Mouse (Mus musculus) MEL-GATA-1-ER (cell line): ENCODE measurements around the gene Cfap43.
"Not testable (repeated sequence)": the region's sequence is repeated elsewhere in the genome, so short reads cannot be mapped to it uniquely, and the experiment has no call there.

Source experiments
- DNase-seq: peaks from one replicate; pipeline ENCODE4 v3.0.0-alpha.2; 2012; ENCODE audit warnings: low read depth; ENCODE audit errors: extremely low read depth

Gene Cfap43

GRCm38 (mm10) chr19:47853951-47854795 lies 64.9 kb downstream of the Cfap43 start:
- DNase-seq: no peak

DNA sequence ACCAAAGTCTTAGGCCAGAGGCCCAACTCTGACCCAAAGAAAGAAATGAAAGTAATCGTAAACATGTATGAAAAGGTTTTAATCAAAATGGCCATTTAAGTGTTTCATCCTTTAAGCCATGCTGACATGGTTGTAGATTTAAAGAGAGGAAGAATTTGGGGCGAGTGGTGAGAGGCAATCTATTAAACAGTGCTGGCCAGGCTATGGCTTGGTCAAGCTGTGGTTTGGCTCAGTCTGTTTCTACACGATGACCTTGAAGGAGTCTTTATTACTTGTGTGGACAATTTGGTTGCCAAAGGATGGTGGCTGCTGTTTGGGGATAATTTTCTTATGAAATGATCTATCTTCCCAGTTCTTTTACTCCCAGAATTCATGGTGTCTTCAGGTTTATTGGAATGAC lies 66.0 kb downstream of the Cfap43 start:
- no peak for DNase-seq

DNA sequence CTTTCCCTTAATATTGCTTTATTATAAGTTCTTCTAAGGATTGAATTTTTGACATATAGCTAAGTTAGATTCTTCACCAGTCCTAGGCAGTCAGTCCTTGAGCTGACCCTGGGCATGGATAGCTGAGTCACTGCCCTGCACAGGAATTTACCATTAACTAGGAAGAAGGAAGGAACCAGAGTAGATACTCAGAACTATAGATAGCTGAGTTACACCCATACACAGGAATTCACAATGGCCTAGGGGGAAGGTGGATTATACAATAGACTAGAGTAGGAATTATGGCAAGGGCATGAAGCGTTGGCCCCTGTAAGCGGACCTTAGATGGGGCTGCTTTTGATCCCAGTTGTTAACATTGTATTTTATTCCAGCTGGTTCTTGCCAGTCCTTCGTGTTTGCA lies 67.0 kb downstream of the Cfap43 start:
- not testable (repeated sequence) for DNase-seq

DNA sequence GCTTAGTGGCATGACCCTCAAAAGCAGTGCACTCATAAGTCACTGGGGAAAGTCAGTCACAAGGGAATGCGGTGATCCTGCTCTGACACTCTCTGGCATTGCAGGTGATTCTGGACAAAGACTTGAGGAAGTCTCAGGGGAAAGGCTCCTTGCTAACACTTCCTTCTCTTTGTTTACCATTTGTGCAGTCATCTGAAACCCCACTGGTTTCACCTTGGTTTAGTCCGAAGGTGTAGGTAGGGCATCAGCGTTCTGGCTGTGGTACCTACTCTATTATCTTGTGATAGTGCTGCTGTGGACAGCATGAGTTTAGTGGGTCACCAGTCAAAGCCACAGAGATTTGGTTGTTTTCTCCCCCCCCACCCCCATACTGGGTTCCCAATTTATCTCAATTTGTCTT lies 69.4 kb downstream of the Cfap43 start:
- DNase-seq: no peak

DNA sequence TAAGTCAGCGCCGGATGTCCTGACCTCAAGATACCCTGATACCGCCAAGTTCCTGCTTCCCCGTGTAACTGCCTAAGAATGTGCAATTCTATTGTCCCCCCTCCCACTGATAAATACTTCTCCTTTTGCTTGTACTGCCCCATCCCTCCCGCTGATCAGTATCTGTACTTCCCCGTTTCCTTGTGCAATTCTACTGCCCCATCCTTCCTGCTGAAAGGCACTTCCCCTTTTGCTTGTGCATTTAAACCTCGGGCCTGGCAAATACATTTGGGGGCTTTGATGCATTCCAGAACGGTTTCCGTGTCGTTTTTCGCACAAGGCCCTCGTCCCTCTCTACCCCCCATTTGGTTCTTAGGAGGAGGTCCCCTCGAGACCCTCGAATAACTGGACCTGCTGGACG lies 77.9 kb downstream of the Cfap43 start:
- peak; percentile 68 for DNase-seq

- DNase-seq: no peak
Measured at GRCm38 (mm10) chr19:47837527-47837901, 81.6 kb downstream of the Cfap43 start.

DNA sequence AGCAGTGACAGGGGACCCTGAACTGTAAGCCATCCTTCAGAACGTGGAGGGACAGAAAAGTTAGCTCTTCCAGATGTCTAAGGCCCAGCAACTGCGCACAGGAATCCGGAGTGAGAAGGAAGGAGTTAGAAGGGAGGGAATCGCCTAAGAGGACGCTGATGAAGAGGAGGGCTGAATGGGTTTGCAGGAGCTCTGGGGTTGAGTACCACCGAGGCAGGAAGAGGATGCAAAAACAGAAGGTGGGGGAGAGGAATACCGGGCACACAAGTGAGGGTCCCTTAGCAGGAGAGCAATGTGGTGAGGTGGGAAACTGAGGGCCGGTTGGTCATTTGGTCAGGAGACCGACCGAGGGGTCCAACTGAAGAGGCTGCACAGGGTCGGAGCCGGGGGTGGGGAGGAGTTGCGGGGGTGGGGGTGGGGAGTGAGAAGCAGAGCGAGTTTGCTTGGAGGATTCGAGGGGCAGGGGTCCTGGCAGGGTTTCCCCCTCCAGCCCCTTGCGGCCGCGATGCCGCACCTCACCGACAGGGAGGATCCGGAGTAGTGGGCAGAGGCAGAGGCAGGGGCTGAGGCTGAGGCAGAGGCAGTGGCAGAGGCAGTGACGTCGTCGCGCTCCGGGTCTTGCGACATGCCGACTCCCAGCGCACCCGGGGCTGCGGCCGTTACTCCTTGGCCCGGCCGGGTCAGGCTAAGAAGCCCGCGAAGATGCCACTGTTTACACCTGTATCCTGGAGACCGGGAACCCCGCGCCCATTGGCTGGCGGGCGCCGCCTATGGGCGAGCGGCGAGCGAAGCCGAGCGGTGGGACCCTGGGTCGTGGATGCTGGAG lies 82.2 kb downstream of the Cfap43 start:
- no peak for DNase-seq

GRCm38 (mm10) chr19:47835776-47836175 lies 83.3 kb downstream of the Cfap43 start:
- no peak for DNase-seq

DNA sequence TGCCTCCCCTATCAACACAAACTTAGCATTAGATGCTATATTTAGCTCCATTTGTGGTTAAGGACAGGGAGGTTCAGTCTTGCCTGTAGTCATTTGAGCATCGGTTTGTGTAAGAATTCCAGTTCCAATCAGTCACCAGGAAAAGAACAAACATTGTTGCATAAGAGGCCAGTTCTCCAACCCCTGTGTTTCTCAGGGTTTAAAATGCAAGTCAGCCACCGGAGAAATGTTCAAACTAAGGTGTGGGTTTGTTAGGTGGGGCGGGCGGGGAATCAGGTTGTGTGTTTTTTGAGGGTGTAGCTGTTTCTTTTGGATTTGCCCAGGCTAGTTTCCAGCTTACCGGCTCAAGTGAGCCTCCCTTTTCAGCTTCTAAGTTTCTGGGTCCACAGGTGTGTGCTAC lies 84.5 kb downstream of the Cfap43 start:
- DNase-seq: no peak

- no peak for DNase-seq
Measured at GRCm38 (mm10) chr19:47832316-47832715, 86.8 kb downstream of the Cfap43 start.

DNA sequence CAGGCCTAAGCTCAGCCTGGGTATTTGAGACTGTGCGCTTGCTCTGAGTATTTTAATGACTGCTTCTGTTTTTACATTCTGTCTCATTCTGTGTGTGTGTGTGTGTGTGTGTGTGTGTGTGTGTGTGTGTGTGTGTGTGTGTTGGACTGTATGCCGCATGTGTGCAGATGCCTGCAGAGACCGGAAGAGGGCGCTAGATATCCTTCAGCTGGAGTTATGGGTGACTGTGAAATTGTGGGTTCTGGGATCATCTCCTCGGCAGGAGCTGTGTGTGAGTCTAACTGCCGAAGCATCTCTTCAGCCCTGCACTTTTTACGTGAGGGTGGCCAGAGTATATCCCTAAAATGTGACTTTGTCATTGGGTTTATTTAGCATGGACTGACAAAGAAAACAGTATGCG lies 88.0 kb downstream of the Cfap43 start:
- DNase-seq: no peak

- DNase-seq: no peak
Measured at GRCm38 (mm10) chr19:47829913-47830450, 89.1 kb downstream of the Cfap43 start.

DNA sequence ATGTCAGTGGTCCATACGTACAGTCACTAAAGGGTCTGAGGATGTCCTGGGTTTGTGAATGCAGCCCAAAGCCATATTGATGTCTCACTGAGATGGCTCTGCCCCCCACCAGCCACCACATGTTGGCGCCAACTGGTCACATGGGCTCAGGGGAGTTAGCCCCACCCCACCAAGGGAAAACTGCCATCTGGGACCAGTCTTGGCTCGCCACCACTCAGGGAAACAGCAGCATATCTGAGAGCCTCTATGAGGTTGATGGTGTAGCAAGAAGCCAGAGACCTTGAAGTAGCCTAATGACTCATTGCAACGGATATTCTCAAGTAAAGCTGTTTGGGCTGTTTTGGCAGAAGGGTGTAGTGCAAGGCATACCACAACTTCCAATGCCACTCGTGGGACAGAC lies 95.1 kb downstream of the Cfap43 start:
- DNase-seq: no peak

DNA sequence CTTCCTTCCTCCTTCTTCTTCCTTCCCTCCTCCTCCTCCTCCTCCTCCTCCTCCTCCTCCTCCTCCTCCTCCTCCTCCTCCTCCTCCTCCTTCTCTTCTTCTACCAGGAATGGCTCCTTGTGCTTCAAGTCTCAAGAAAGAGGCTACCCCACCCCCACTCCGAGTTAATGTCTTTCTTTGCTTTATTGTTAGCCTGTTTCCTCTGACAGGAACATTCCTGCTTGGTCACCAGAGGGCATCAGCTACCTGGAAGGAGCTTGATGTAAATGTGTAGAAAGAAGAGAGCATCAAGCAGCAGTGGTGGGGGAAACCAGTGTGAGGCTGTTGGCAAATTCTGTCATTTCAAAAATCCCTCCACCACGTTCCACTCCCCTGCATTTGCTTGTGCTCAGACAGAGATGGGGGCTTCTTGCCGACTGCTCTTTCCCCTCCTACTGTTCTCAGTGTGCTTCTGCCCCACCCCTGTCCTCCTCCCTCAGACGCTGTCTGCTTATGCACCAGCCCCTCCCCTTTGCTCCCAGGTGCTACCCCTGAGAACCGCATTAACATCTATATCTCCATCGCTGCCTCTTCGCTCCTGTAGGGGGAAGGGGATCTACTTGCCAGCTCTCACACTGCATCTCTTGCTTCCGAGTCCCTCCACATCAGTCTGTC lies 96.8 kb downstream of the Cfap43 start:
- no peak for DNase-seq

- no peak for DNase-seq
Measured at GRCm38 (mm10) chr19:47821494-47821872, 97.6 kb downstream of the Cfap43 start.

DNA sequence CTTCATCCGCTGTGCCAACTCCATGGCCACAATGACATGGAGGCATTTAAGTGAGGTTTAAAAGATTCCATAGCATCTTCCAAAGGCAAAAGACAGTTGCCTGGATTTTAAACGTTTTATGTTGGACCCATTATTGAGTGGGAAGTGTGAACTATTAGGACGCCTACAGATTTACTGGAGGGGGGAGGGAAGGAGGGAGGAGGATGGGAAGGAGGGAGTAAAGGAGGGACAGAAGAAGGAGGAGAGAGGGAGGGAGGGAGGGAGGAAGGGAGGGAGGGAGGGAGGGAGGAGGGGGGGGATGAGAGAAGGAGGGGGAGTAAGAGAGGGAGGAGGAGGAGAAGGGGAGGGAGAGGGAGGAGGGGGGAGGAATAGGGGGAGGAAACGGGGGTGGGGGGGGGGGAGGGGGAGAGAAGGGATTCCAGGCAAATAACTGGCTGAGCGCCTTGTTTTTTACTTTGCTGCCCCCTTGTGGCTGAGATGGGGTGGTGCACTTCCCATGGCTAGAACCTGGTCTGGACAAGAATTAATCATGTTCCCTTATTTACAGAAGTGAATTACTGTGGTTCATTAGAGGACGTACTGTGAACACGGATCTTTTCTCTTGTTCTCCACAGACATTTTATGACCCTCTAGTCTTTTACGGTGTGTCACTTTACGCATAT lies 98.1 kb downstream of the Cfap43 start:
- DNase-seq: peak; percentile 62

GRCm38 (mm10) chr19:47817692-47818091 lies 101.4 kb downstream of the Cfap43 start:
- DNase-seq: no peak

DNA sequence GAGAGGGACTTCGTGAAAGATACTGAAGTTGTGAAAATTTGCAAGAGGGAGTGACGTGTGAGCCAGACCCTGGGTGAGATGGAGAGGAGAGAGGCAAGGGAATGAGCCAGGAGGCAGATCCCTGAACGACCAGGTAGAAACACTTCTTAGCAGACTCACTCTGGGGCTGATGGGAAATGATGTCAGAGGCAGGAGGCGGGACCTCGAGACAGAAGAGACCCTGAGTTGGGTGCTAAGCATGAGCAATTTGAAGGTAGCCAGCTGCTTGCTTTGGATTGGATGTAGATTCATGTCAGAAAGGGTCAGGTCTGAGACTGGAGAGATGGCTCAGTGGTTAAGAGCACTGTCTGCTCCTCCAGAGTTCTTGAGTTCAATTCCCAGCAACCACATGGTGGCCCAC lies 104.4 kb downstream of the Cfap43 start:
- no peak for DNase-seq

DNA sequence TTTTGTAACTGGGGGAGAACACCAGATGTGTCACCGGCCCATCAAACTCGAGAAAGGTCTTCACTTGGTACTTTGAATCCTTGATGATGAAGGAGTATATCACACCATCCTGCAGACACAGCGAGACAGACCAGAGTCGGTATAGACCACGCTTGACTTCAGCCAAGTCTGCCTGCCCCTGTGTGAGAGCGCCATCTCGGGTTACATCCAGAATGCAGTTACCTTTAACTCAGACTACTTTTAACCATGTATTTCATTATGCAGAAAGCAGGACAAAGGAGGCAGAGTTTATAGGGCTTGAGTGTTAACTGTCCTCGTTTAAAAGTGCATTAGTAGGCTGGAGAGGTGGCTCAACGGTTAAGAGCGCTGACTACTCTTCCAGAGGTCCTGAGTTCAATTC lies 107.0 kb downstream of the Cfap43 start:
- no peak for DNase-seq

DNA sequence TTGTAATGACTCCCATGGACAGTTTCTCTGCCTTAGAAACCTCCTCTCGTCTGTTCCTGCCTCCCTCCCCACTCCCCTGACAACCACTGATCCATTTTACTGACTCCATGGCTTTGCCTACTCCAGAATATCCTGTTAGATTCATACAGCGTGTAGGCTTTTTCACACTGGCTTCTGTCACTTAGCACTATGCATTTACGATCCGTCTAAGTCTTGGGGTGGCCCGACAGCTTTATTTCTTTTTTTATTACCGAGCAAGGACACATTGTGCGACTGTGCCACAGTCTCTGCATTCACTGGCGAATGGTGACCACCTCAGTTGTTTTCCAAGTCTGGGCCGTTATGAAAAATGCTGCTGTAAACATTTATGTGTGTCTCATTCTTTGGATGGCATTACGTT lies 120.5 kb downstream of the Cfap43 start:
- DNase-seq: no peak

DNA sequence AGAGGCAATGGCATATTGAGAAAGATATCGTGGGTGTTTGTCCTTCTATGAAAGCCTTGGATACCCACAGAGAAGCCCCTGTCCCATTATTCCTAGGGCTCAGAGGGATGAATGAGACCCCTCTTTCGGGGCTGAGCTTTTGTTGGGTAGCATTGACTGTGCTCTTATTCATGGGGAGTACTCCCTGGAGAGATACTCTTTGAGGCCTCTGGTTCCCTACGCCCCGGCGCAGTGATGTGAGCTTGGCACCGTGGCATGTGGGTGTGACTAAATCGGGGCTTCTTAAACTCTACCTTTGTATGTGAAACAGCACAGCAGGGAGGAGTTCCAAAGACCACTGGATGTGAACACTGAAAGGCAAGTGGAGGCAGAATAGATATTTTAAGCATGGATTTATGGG lies 122.4 kb downstream of the Cfap43 start:
- no peak for DNase-seq
